Mouse (Mus musculus) kidney, adult 2 months (tissue): Measurements from ENCODE around the gene Klhdc9.

ENCODE experiments used
- CTCF ChIP-seq: fragments of 200-500 bp; conservative IDR thresholded peaks from 2 replicates; pipeline ENCODE4 v1.5.1; 2011; ENCODE audit warnings: low read depth, mild to moderate bottlenecking, control low read depth, low read length, moderate library complexity, mixed read lengths; ENCODE audit not compliant: insufficient read depth, insufficient read length
- POLR2A ChIP-seq: fragments of 200-500 bp; IDR thresholded peaks from one replicate; pipeline ENCODE4 v1.6.1; 2011; ENCODE audit warnings: low read depth, low read length, control low read depth

DNA sequence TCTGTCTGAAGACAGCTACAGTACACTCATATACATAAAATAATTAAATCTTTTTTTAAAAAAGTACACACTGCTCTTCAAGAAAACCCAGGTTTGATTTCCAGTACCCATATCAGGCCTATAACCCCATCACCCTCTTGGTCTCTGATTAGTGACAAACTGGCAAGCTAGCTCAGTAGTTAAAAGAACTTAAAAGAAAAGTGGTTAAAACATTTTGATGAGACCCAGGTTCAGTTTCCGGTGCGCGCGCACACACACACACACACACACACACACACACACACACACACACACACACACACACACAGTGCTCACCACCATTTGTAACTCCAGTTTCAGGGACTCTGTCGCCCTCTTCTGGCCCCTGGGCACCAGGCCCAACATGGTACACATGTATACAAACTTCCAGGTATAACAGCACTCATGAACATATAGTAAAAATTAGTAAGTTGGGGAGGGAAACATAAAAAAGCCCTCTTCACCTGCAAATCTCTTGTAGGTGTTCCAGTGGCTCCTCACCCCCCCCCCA is 4.7 kb downstream of the Klhdc9 start:
- TF ChIP-seq CTCF (peak; percentile 66), POLR2A (no peak)
